Mouse (Mus musculus) gastrocnemius, adult 2 months (tissue): ENCODE data around the gene Ifrd1. TPM values are rescaled to one million over a fixed set of nuclear protein-coding genes. Genes with fewer than 3 reads are reported as not detected.
A peak's percentile ranks its signal among the peaks of the same experiment; 100 is the strongest.

Experiments used
- DNase-seq: peaks from one replicate; pipeline ENCODE4 v3.0.0; 2022
- H3K27ac ChIP-seq: fragments of 200-600 bp; 2 replicates; pipeline ENCODE4 v1.8.1; 2022; ENCODE audit warnings: mild to moderate bottlenecking
- H3K4me3 ChIP-seq: fragments of 200-600 bp; 2 replicates; pipeline ENCODE4 v1.8.1; 2022; ENCODE audit warnings: mild to moderate bottlenecking, moderate library complexity
- CTCF ChIP-seq: fragments of 200-600 bp; IDR thresholded peaks from 2 replicates; pipeline ENCODE4 v1.8.1; 2022; ENCODE audit warnings: antibody characterized with exemption, mild to moderate bottlenecking, moderate library complexity
- intact Hi-C: fragments of 180-260 bp; cut with DNase I; formaldehyde crosslinking; loops from one replicate; pipeline ENCODE4 v1.15.1; 2025
- long read RNA-seq, 2 experiments: library from polyadenylated mRNA; stranded (forward); transcript quantifications; one replicate each; pipeline ENCODE4 v2.0.0; 2021
- total RNA-seq, 2 experiments: library from RNA; stranded (reverse); gene quantifications; 2 replicates each; pipeline ENCODE4 v1.2.3; 2021

Gene Ifrd1
- total RNA-seq, result 100 to 1,000 TPM; 106 to 137 TPM
- long read RNA-seq, experiment 1, transcript Ifrd1-201 (12 exons, 3,378 nt), result major isoform, 60 of 67 reads
- long read RNA-seq, experiment 1, partial matches to known transcripts, result 1 of 67 reads
- long read RNA-seq, experiment 1, other reads (novel, unspliced or antisense), result 5 of 67 reads
- long read RNA-seq, experiment 2, transcript Ifrd1-201 (12 exons, 3,378 nt), result major isoform, 69 of 80 reads
- long read RNA-seq, experiment 2, partial matches to known transcripts, result 0 of 80 reads
- long read RNA-seq, experiment 2, other reads (novel, unspliced or antisense), result 8 of 80 reads

DNA sequence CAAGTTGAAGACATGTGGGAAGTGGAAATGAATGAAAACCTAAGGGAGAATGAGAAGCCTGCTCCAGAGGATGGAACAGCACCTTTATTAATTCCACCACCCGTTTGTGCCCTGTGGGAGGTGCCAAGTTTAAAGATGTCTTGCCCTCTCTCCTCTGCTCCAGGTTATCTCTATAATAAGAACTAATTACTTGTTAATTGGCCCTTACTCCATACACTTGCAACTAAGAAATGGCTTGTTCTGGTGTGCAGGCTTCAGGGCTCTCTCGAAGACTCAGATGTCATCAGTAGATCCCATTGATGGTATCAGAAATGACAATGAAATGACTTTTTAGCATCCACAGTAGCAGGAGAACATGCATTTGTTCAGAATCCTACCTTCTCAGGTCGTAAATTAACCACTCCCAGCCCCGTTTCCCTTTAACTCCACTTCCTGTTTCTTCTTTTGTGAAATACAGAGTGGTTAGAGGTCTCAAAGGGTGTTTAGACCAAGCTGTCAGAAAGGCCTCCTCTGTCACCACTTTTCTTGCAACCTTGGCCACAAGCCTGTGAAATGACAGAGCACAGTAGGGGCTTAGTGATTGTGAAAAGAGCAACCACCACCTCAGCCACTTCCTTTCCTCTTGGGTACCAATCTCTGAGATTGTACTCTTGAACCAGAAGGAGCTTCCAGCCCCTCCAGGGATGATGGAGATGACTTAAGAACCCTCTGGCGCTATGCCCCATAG lies at the start of gene Ifrd1:
Gene Ifrd1, minus strand, starts transcription at position 51 of the 727 bp plus-strand sequence.
- TF ChIP-seq CTCF, result no peak
- no peak within 1 kb of the TSS for H3K4me3 ChIP-seq
- DNase-seq, result no peak
- intact Hi-C loops, result no loop called here
- peak within 1 kb of the TSS; percentile 51 for H3K27ac ChIP-seq

DNA sequence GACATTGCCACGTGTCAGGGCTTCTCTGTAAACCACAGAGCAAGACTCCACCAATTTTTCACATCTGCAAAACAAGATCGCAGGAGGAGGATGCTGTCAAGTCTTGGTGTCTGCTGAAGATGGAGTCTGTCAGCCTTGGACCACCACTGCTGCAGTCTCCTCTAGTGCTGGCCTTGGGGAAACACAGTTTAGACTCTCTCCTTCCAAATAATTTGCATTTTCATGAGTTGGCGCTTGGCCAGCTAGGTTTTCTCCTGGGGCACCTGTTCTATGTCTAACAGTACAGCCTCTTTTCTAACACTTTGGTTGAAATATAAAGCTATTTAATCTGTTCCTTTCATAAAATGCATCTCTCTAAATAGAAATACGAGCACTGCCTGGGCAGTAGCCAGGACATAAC lies 38.2 kb upstream of the Ifrd1 start:
- Histone ChIP-seq H3K27ac (no peak overlapping the region), H3K4me3 (no peak overlapping the region)
- intact Hi-C loops, result no loop called here
- no peak for DNase-seq
- TF ChIP-seq CTCF, result no peak

DNA sequence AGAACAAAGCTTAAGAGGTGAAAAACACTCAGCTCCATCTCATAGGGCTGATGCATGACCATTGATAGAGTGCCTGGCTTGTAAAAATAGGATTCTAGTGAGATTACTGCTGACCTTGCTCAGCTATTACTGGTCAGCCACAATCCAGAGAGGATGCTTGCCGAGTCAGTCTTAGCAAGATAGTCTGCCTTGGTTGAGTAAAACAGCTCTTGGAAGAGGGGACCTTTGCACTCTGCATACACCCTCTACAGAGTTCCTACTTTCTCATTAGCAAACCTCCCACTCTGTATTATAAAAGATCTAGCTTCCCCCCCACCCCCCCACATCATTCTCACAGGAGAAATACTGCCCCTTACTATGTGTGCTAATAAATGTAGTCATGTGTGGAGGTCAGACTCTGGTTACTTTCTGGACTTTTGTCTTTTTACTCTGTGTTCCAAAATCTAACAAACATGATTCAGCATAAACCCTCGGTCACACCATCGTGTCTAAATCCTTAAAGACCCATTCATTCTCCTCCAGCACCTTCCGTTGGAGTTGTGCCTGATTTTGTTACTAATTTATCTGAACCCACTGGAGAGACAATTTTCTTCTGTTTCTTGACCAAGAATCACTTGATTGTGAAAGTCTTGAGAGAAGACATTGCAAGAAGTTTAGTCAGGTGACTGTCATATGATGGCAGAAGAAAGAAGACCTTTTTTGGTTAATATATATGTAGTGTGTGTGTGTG lies 32.5 kb upstream of the Ifrd1 start:
- no peak for TF ChIP-seq CTCF
- H3K4me3 ChIP-seq, result no peak overlapping the region
- no peak overlapping the region for H3K27ac ChIP-seq
- no peak for DNase-seq
- intact Hi-C loops, result no loop called here

DNA sequence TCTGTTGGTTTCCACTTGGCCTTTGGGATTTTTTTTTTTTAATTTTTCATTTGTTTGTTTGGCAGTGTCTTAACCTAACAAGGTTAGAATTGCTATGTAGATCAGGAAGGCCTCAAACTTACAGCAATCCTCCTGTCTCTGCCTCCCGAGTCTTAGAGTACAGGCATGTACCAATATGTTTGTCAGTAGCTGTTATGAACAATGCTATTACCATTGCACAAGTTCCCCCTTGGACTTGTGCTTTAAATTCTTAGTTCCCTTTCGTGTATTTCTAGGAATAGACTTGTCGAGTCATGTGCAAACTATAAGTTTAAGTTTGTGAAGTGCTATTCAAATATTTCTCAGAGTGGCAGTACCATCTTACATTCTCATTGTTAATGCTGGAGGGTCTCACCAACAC lies 29.3 kb upstream of the Ifrd1 start:
- TF ChIP-seq CTCF, result no peak
- H3K27ac ChIP-seq, result no peak overlapping the region
- DNase-seq, result no peak
- intact Hi-C loops, result no loop called here
- H3K4me3 ChIP-seq, result no peak overlapping the region

DNA sequence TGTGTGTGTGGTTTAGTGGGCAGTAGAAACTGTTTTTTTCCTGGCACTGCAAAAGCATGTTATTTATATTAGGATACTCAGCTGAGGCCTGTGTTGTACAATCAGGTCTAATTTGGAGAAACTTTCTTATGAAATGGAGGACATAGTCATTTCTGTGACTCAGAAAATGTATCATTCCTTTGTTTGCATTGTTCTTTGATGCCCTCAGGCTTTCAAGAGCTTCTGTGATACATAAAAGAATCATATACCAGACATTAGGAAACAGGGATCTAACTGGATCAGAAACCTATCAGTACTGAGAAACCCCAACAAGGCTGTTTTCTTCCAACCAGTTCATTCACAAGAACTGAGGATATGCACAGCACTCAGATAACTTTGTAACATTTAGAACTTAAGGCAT lies 26.6 kb upstream of the Ifrd1 start:
- no peak for DNase-seq
- no peak overlapping the region for H3K27ac ChIP-seq
- no peak for TF ChIP-seq CTCF
- intact Hi-C loops, result no loop called here
- H3K4me3 ChIP-seq, result no peak overlapping the region

DNA sequence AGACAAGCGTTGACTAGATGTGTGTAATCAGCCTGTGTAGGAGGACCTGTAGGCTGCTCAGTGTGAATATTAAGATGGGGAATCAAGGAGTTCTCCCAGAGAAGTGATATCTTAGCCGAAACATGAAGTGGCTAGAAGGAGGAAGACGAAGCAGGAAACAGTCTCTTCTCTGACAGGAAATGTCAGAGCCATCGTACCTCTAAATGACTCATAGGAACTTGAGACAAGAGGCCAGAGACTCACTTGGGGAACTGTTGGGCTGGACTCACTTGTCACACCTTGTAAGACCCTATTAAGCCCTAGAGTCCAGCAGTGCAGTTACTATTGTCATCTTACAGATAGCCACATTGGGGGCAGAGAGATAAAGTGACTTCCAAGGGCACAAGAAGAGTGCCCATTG lies 25.0 kb upstream of the Ifrd1 start:
- no peak overlapping the region for H3K27ac ChIP-seq
- no peak for DNase-seq
- intact Hi-C loops, result no loop called here
- TF ChIP-seq CTCF, result no peak
- H3K4me3 ChIP-seq, result no peak overlapping the region

DNA sequence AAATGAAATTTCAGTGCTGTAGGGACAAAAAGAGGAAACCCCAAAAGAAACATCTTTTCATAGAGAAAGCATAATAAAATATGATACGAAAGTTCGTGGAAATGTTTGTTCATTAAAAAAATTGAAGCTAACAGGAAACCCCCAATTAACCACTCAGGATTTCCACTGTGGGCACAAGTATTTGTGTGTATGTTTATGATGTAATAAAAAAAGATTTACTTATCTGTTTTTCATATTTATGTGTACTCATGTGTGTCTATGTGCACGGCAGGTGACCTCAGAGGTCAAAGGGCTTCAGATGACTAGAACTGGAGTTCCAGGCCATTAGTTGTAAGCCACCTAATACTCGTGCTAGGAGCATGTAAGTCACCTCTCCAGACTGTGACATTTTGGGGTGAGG lies 24.4 kb upstream of the Ifrd1 start:
- Histone ChIP-seq H3K27ac (no peak overlapping the region), H3K4me3 (no peak overlapping the region)
- TF ChIP-seq CTCF, result no peak
- DNase-seq, result no peak
- intact Hi-C loops, result no loop called here

DNA sequence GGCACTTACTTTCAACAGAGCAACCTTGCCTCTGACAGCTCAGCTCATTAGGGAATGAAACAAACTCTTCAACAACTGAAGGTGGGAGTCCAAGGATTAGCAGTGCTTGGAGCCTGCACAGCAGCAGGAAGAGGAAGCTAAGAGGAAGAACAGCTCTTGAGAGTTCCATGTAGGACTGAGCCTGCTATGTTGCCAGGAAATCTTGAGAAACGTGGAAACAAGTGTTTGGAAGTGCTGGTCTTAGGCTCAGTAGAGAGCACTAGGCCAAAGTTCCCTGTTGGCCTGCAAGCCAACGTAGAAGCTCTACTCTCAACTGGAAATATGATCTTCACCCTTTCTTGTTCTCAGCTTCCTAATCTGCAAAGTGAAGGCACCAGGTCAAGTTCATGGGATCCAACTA lies 20.0 kb upstream of the Ifrd1 start:
- no peak for DNase-seq
- intact Hi-C loops, result no loop called here
- TF ChIP-seq CTCF, result no peak
- Histone ChIP-seq H3K27ac (no peak overlapping the region), H3K4me3 (no peak overlapping the region)

DNA sequence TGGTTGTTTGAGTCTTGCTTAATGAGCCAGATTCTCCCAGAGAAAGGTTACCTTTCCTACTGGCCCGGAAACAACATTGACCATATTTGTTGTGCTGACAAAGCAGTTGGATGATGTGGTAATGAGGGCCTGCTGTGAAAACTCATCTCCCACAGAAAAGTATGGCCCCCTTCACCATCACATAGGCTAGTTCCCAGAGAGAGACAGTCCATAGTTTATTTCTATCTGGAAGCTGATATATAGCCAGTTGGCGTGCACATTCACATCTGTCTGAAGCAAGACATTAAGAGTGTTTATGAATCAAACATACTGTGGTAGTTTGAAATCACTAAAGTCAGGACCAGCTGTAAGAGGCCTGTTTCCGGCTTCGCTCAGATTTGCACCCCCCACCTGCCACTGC lies 15.4 kb upstream of the Ifrd1 start:
- no peak overlapping the region for H3K27ac ChIP-seq
- TF ChIP-seq CTCF, result no peak
- H3K4me3 ChIP-seq, result no peak overlapping the region
- intact Hi-C loops, result no loop called here
- no peak for DNase-seq

DNA sequence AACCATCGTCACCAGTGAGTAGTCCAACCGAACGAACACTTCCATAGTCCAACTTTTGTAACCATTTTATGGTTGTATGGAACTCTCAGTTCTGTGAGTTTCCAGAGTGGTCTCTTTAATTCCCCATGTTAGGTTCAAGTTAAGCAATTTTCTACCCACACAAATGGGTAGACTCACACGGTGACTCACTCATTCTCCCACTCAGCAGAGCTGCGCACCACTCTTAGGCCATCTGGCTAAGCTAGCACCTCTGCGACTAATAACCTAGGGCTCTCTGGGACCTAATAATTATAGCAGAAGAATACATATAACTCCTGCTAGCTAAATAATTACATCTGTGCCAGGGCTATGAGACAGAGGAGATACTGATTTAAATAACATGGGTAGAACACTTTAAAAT lies 14.7 kb upstream of the Ifrd1 start:
- Histone ChIP-seq H3K4me3 (no peak overlapping the region), H3K27ac (no peak overlapping the region)
- no peak for TF ChIP-seq CTCF
- intact Hi-C loops, result no loop called here
- no peak for DNase-seq

DNA sequence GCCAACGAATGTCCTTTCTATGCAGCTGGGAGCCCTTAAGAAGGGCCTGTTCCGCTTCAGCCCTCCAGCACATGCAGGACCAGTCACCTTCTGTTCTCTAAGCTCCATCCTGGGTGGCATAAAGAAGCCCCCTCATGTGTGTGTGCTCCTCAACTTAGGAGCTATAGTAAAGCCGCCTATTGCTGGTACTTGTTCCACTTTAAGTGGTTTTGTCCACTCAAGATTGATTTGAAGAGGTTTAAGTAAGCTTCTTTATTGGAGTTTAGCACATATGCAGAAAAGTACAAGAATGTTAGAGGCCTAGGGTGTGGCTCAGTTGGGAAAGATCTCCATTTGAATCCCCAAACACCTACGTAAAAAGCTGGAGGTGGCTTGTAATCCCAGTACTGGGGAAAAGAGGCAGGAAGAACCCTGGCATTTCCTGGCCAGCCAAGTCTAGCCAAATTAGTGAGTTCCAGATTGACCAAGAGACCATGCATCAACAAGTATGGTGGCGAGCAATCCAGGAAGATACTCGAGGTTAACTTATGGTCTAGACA lies 10.2 kb upstream of the Ifrd1 start:
- intact Hi-C loops, result loop anchor here (5.0 kb wide), 2 partner anchors 189 to 424 kb away; partner anchors contain the start of genes Dock4 and Zfp277
- H3K4me3 ChIP-seq, result no peak overlapping the region
- no peak for DNase-seq
- H3K27ac ChIP-seq, result no peak overlapping the region
- no peak for TF ChIP-seq CTCF

DNA sequence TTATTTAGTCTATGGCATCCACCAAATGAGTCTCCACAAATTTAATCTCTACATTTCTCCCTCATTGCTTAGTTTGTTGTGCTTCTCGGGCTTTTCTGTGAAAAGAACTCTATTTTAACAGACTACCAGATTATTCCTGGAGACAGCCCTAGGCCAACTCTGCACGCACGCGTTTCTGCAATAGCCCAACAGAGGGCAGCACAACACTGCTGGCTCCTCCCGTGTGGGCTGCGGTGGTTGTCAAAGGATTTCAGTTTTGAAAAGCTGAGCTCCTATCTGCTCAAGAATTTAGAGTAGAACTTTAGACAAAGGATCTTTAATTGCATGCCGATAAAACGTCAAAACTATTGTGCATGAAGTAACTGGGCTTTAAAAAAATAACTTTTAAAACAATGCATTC lies 8.9 kb upstream of the Ifrd1 start:
- H3K27ac ChIP-seq, result 0 out of 2 replicates have a peak overlapping the region, but pooled peaks have one; percentile 4
- DNase-seq, result peak; percentile 86
- H3K4me3 ChIP-seq, result peak overlapping the region; percentile 59
- intact Hi-C loops, result loop anchor here (1.0 to 5.0 kb wide), 4 partner anchors 190 to 559 kb away; partner anchors contain the start of genes Dock4 and Zfp277
- TF ChIP-seq CTCF, result no peak; the same call in 1 of the 2 replicates

DNA sequence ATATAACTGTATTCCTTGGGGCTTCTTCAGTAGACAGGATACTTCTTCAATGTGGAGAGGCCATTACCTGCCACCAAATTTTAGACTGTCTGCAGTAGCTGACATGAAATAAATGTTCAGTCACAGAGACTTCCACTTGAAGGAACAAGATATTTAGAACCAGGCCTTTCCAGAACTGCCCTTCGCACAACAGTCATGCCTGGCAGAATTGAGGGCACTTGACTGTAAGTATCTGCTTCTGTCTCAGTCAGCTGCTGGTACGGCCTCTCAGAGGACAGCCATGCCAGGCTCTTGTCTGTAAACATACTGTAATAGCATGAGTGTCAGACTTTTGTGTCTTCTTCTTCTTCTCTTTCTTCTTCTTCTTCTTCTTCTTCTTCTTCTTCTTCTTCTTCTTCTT lies 8.2 kb upstream of the Ifrd1 start:
- no peak overlapping the region for H3K27ac ChIP-seq
- DNase-seq, result no peak
- TF ChIP-seq CTCF, result no peak
- H3K4me3 ChIP-seq, result no peak overlapping the region
- intact Hi-C loops, result loop anchor here (2.0 to 5.0 kb wide), 3 partner anchors 191 to 426 kb away; partner anchors contain the start of genes Dock4 and Zfp277
